Mouse (Mus musculus) limb, embryonic 12.5 days (tissue): Measurements from ENCODE around the gene Eif3a. TPM values are rescaled to one million over a fixed set of nuclear protein-coding genes. Genes with fewer than 3 reads are reported as not detected.

Experiments
- ATAC-seq: fragments of 200-750 bp; cut with Nextera tagmentation; 2 replicates; pipeline ENCODE4 v1.8.0; 2017; ENCODE audit warnings: low read depth, moderate TSS enrichment; ENCODE audit not compliant: insufficient number of reproducible peaks, insufficient read depth, low FRiP score, low TSS enrichment
- H3K27ac ChIP-seq: fragments of 300-500 bp; sonication (generic); 2 replicates; pipeline ENCODE4 v1.5.1; 2016; ENCODE audit warnings: mild to moderate bottlenecking, moderate library complexity
- H3K27me3 ChIP-seq: fragments of 300-500 bp; sonication (generic); 2 replicates; pipeline ENCODE4 v1.6.1; 2016; ENCODE audit warnings: mild to moderate bottlenecking, moderate library complexity
- H3K36me3 ChIP-seq: fragments of 300-500 bp; sonication (generic); 2 replicates; pipeline ENCODE4 v1.6.1; 2016; ENCODE audit warnings: mild to moderate bottlenecking, moderate library complexity
- H3K4me1 ChIP-seq: fragments of 300-500 bp; sonication (generic); replicated peaks from 2 replicates; pipeline ENCODE4 v1.6.1; 2016
- H3K4me2 ChIP-seq: fragments of 300-500 bp; sonication (generic); 2 replicates; pipeline ENCODE4 v1.6.1; 2016; ENCODE audit warnings: mild to moderate bottlenecking, moderate library complexity
- H3K4me3 ChIP-seq: fragments of 300-500 bp; sonication (generic); replicated peaks from 2 replicates; pipeline ENCODE4 v1.5.1; 2016; ENCODE audit warnings: mild to moderate bottlenecking
- H3K9ac ChIP-seq: fragments of 300-500 bp; sonication (generic); replicated peaks from 2 replicates; pipeline ENCODE4 v1.6.1; 2016; ENCODE audit warnings: mild to moderate bottlenecking, moderate library complexity
- H3K9me3 ChIP-seq: fragments of 300-500 bp; sonication (generic); 2 replicates; pipeline ENCODE4 v1.6.1; 2016; ENCODE audit warnings: mild to moderate bottlenecking, moderate library complexity
- WGBS: fragments of 180-500 bp; shearing (Covaris S2); methylation state at CpG from one replicate; pipeline ENCODE4 v1.1.7; 2016; 5-methylcytosine and 5-hydroxymethylcytosine counted together
- polyA plus RNA-seq: library from polyadenylated mRNA; unstranded; fragments of >200 nt; fragmentation: Nextera tagmentation; extraction: Ambion mirVana; gene quantifications from 2 replicates; pipeline ENCODE4 v1.2.1, GENCODE M21; 2016

Eif3a gene
- polyA plus RNA-seq = 143 and 157 TPM in 2 replicates

DNA sequence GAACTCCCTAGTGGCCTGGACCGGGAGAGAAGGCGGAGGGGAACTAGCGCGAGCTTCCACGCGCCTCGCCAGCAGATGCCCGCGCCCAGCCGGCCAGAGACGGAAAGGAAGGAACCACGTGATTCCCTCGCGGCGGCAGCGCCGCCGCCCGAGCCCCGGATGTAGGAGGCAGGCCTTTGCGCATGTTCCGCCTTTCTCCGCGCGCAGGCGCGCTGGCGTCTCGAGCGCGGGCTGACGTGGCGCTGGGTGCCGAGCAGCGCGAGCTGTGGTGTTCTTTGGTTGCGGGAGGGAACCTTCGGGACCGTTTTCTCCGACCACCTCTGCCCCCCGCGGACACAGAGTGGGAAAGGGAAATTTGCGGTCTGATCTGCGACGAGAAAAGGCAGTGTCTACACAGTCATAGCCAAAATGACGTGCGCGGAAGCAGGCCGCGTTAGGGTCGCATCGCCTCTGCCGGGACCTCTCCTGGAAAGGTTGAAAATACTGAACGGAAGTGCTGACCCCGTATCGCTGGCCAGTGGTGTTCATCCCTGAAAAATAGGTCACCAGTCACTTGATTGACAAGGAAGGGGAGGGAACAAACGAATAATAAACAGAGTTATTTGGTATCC lies at the start of gene Eif3a:
Gene Eif3a (minus strand): TSS at position 108 of the 611 bp plus-strand sequence.
- Histone ChIP-seq H3K9ac (peak within 1 kb of the TSS; percentile 99), H3K36me3 (no peaks in the 10 kb centered on the region), H3K4me3 (peak within 1 kb of the TSS; percentile 99), H3K9me3 (no peaks in the 10 kb centered on the region), H3K4me2 (peak within 1 kb of the TSS; percentile 71), H3K4me1 (peaks cover 21% of the 10 kb centered on the region), H3K27ac (peak within 1 kb of the TSS; percentile 98), H3K27me3 (no peaks in the 10 kb centered on the region)
- under 1% methylated on average over 57 of the region's 57 CpGs for WGBS
- peak; percentile 95 for ATAC-seq

DNA sequence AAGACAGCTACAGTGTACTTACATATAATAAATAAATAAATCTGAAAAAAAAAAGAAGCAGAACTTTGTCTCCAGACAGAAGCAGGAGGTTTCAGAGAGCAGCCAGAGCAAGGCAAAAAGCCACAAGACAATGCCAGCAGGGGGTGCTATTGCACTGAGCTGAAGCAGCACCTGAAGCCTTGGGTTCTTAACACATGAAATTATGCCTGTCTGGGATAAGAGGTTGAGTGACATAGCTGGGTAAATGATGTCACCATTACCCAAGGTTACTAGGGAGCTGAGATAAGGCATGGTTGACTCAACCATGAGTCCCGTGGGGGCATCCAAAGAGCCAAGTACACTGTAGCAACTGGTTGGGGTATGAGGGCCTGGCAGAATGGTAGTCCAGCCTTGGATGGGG lies 47.3 kb upstream of the Eif3a start:
- Histone ChIP-seq H3K4me1 (no peaks in the 10 kb centered on the region), H3K9ac (no peak overlapping the region), H3K4me3 (no peak overlapping the region), H3K9me3 (no peaks in the 10 kb centered on the region), H3K36me3 (peaks cover 87% of the 10 kb centered on the region), H3K4me2 (no peak overlapping the region), H3K27ac (no peak overlapping the region), H3K27me3 (no peaks in the 10 kb centered on the region)
- 80% methylated on average over 1 of the region's 1 CpGs for WGBS
- no peak for ATAC-seq

DNA sequence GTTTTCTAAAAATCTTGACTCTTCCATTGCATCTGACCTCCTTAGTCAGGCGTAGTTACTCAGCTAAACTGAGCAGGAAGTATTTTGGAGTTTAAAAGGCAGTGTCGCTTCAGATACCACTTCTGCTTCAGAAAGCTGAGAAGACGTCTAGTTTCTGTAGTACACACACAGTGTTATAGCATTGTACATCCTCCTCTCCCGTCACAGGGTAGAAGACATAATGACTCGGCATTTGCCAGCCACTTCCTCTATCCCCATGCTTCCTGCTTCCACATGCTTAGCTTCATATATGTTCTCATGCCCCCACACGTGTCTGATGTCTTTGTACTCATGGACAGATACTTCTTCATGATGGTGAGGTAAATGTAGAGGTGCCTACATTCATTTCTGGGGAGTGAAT lies 28.2 kb upstream of the Eif3a start:
- Histone ChIP-seq H3K9ac (no peak overlapping the region), H3K9me3 (no peaks in the 10 kb centered on the region), H3K4me3 (no peak overlapping the region), H3K4me2 (no peak overlapping the region), H3K27me3 (no peaks in the 10 kb centered on the region), H3K36me3 (peaks cover 79% of the 10 kb centered on the region), H3K27ac (no peak overlapping the region), H3K4me1 (no peaks in the 10 kb centered on the region)
- 94% methylated on average over 6 of the region's 6 CpGs for WGBS
- ATAC-seq = no peak

GRCm38 (mm10) chr19:60813133-60813532 lies 22.7 kb upstream of the Eif3a start:
- Histone ChIP-seq H3K4me2 (no peak overlapping the region), H3K4me1 (peaks cover 9% of the 10 kb centered on the region; the same call in 1 of the 2 replicates), H3K4me3 (no peak overlapping the region), H3K27ac (no peak overlapping the region), H3K27me3 (no peaks in the 10 kb centered on the region), H3K9me3 (no peaks in the 10 kb centered on the region), H3K9ac (no peak overlapping the region), H3K36me3 (peaks cover 28% of the 10 kb centered on the region; the same call in 1 of the 2 replicates)
- ATAC-seq = no peak
- 96% methylated on average over 6 of the region's 6 CpGs for WGBS

GRCm38 (mm10) chr19:60812036-60812389 lies 21.6 kb upstream of the Eif3a start:
- 27% methylated on average over 10 of the region's 10 CpGs for WGBS

GRCm38 (mm10) chr19:60811098-60812035 lies 20.9 kb upstream of the Eif3a start, which contains the start of gene Fam45a:
Gene Fam45a (plus strand): TSS chr19:60811585.
- no peaks in the 10 kb centered on the region for H3K27me3 ChIP-seq
- 3% methylated on average over 45 of the region's 45 CpGs for WGBS
- peak; percentile 99 for ATAC-seq
- no peak within 1 kb of the TSS for H3K27ac ChIP-seq
- H3K4me2 ChIP-seq = peak within 1 kb of the TSS; percentile 66
- H3K9me3 ChIP-seq = no peaks in the 10 kb centered on the region
- peaks cover 16% of the 10 kb centered on the region; the same call in 1 of the 2 replicates for H3K36me3 ChIP-seq
- peak within 1 kb of the TSS; percentile 82 for H3K9ac ChIP-seq
- peak within 1 kb of the TSS; percentile 73 for H3K4me3 ChIP-seq
- H3K4me1 ChIP-seq = peaks cover 9% of the 10 kb centered on the region; the same call in 1 of the 2 replicates

More at GRCm38 (mm10) chr19:60812036-60812389, 21.6 kb upstream of the Eif3a start:
- Histone ChIP-seq H3K27ac (no peak overlapping the region), H3K4me2 (peak overlapping the region; percentile 66), H3K9ac (peak overlapping the region; percentile 82), H3K36me3 (peaks cover 23% of the 10 kb centered on the region; the same call in 1 of the 2 replicates), H3K4me3 (peak overlapping the region; percentile 73), H3K27me3 (no peaks in the 10 kb centered on the region), H3K4me1 (peaks cover 9% of the 10 kb centered on the region; the same call in 1 of the 2 replicates), H3K9me3 (no peaks in the 10 kb centered on the region)
- no peak for ATAC-seq

DNA sequence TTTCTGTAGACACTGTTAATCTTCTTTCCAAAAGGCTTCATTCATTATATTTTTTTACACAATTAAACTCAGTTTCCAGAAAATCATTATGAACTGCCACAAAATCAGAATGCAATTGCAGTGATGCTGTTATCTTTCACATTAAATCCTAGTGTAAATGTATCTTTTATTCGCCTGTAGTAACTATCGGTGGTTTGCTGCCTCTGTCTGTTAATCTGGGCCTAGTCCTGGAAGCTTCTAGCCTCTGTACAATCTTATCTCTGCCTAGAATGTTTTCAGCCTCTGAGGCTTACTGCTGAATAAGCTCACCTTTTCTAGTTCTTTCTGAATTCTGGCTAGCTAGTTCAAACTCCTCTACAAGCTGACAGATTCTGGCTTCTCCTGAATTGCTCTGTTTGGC lies 19.5 kb upstream of the Eif3a start:
- ATAC-seq = no peak
- H3K9ac ChIP-seq = no peak overlapping the region
- peaks cover 4% of the 10 kb centered on the region; the same call in 1 of the 2 replicates for H3K36me3 ChIP-seq
- no peaks in the 10 kb centered on the region for H3K9me3 ChIP-seq
- no peak overlapping the region for H3K4me3 ChIP-seq
- no peak overlapping the region for H3K4me2 ChIP-seq
- H3K27me3 ChIP-seq = no peaks in the 10 kb centered on the region
- H3K27ac ChIP-seq = no peak overlapping the region
- WGBS = 85% methylated on average over 2 of the region's 2 CpGs
- peaks cover 9% of the 10 kb centered on the region; the same call in 1 of the 2 replicates for H3K4me1 ChIP-seq

DNA sequence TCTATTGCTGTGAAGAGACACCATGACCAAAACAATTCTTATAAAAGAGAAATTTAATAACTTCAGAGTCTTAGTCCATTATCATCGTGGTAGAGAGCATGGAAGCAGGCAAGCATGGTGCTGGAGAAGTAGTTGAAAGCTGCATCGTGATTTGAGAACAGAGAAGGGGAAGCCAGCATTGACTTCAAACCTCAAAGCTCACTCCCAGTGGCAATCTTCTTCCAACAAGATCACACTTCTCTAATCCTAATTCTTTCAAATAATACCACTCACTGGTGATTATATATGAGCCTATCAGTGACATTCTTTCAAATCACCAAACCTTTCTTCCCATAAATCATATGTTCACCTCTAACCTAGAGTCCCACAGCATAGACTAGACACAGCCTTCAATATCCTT lies 14.4 kb upstream of the Eif3a start:
- H3K36me3 ChIP-seq = no peaks in the 10 kb centered on the region
- no peak overlapping the region for H3K4me3 ChIP-seq
- no peak overlapping the region for H3K9ac ChIP-seq
- WGBS = 70% methylated on average over 2 of the region's 2 CpGs
- H3K4me2 ChIP-seq = no peak overlapping the region
- ATAC-seq = no peak
- H3K27me3 ChIP-seq = no peaks in the 10 kb centered on the region
- H3K4me1 ChIP-seq = no peaks in the 10 kb centered on the region
- H3K9me3 ChIP-seq = no peaks in the 10 kb centered on the region
- no peak overlapping the region for H3K27ac ChIP-seq

DNA sequence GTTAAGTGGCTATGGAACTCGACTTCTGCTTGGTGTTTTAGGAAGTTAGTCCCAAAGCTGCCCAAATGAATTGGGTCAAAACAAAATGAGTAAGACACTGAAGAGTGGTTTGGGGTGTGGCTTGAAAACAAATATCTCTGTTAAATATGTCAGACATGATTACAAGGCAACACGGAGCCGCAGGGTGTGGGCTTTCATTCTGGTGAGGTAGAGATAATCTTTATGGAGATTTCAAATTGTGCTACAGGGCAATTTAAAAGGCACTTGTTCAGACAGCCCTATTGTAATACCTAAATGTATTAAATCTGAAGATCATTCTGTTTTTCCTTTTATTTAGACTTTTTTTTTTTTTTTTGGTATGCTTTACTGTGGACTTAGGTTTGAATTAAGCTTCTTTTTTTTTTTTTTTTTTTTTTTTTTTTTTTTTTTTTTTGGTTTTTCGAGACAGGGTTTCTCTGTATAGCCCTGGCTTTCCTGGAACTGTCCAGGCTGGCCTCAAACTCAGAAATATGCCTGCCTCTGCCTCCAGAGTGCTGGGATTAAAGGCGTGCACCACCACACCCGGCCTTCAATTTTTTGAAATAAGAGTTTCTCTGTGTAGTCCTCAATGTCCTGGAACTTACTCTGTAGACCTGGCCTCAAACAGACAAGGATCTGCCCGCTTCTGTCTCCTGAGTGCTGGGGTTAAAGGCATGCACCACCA lies 9.6 kb upstream of the Eif3a start:
- 75% methylated on average over 7 of the region's 7 CpGs for WGBS
- no peaks in the 10 kb centered on the region for H3K4me1 ChIP-seq
- no peak for ATAC-seq
- H3K4me3 ChIP-seq = no peak overlapping the region
- no peak overlapping the region for H3K4me2 ChIP-seq
- 0 out of 2 replicates have a peak, but pooled peaks cover 2% of the 10 kb centered on the region for H3K27me3 ChIP-seq
- no peak overlapping the region for H3K9ac ChIP-seq
- no peaks in the 10 kb centered on the region for H3K36me3 ChIP-seq
- no peaks in the 10 kb centered on the region for H3K9me3 ChIP-seq
- no peak overlapping the region for H3K27ac ChIP-seq

DNA sequence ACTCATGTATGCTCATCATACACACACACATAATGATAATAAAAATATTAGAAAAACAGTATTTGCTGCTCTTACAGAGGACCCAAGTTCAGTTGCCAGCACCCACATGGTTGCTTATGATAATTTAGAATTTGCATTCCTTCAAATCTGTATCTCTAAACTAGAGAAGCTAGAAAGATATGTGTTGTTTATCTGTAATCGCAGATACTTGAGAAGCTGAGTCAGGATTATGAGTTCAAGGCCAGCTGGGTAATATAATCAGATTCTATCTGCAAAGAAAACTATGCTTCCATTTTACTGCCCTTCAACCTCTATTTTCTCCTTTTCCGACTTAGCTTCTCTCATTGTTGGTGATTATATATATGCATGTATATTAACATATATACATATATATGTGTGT lies 7.0 kb upstream of the Eif3a start:
- Histone ChIP-seq H3K4me1 (no peaks in the 10 kb centered on the region), H3K9ac (no peak overlapping the region), H3K4me2 (no peak overlapping the region), H3K27ac (no peak overlapping the region), H3K36me3 (no peaks in the 10 kb centered on the region), H3K4me3 (no peak overlapping the region), H3K27me3 (0 out of 2 replicates have a peak, but pooled peaks cover 2% of the 10 kb centered on the region), H3K9me3 (no peaks in the 10 kb centered on the region)
- ATAC-seq = no peak
- 86% methylated on average over 2 of the region's 2 CpGs for WGBS

DNA sequence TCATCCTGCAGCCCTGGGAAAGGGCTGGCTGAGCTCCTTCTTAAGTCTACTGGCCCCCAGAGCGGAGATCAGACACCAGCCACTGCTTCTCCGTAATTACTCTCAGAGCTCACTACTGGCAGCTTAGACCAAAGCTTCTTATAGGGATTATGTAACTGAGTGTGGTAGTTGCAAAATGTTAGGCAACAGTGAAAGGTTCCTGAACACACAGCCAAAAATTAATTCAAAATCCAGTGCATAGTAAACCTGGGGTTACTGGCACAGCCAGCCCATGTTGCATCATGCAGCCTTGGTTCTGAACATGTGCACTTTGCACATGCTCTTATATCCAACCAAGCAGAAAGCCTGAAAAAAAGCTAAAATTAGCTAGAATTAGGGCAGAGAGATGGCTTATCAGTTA lies 4.8 kb upstream of the Eif3a start:
- H3K4me3 ChIP-seq = no peak overlapping the region
- 0 out of 2 replicates have a peak, but pooled peaks cover 2% of the 10 kb centered on the region for H3K27me3 ChIP-seq
- H3K36me3 ChIP-seq = no peaks in the 10 kb centered on the region
- H3K4me1 ChIP-seq = no peaks in the 10 kb centered on the region
- no peak overlapping the region for H3K9ac ChIP-seq
- no peak overlapping the region for H3K4me2 ChIP-seq
- ATAC-seq = no peak
- H3K9me3 ChIP-seq = no peaks in the 10 kb centered on the region
- 81% methylated on average over 2 of the region's 2 CpGs for WGBS
- no peak overlapping the region for H3K27ac ChIP-seq
